Mouse (Mus musculus): ENCODE measurements at regions not wholly inside any gene's neighbourhood (a gene's known extent, or its start where the extent isn't known, plus 50 kb on each side); places are given as distances from the start of the nearest gene placed in this dataset.

- no peak for DNase-seq (ENCODE audit: low spot score in 2 of 2)
These were observed 263.5 kb upstream of the Sdk2 start for GRCm38 (mm10) chr11:114330316-114330715.

DNA sequence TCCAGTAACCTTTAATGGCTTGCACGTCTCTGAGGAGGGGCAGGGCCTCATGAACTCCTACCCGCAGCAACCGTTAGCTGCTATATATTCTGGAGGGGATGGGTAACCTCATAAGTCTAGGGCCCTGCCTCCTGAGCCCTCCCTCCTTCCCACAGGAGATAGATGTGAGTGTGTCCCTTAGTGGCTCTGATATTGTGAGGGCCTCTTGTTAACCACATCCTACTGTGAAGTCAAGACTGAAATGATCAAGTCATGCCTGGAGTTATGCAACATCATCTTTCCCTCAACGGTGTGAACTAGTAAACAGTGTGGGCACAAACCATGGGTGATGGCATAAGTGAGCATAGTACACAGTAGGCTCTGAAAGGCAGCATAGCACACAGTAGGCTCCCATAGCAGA, 255.8 kb upstream of the Sdk2 start:
- DNase-seq (ENCODE audit: low spot score in 2 of 2), result no peak

- DNase-seq (ENCODE audit: low spot score in 2 of 2), result no peak
These were observed 255.1 kb upstream of the Sdk2 start for GRCm38 (mm10) chr11:114321974-114322373.

- DNase-seq (ENCODE audit: low spot score in 2 of 2), result no peak
These were observed 254.7 kb upstream of the Sdk2 start for GRCm38 (mm10) chr11:114321527-114321926.

- no peak for DNase-seq (ENCODE audit: low spot score in 2 of 2)
These were observed 248.4 kb upstream of the Sdk2 start for GRCm38 (mm10) chr11:114315274-114315673.

GRCm38 (mm10) chr11:114313652-114314051, 246.8 kb upstream of the Sdk2 start:
- no peak for DNase-seq (ENCODE audit: low spot score in 2 of 2)

GRCm38 (mm10) chr11:114311640-114312039, 244.8 kb upstream of the Sdk2 start:
- DNase-seq (ENCODE audit: low spot score in 2 of 2), result no peak

DNA sequence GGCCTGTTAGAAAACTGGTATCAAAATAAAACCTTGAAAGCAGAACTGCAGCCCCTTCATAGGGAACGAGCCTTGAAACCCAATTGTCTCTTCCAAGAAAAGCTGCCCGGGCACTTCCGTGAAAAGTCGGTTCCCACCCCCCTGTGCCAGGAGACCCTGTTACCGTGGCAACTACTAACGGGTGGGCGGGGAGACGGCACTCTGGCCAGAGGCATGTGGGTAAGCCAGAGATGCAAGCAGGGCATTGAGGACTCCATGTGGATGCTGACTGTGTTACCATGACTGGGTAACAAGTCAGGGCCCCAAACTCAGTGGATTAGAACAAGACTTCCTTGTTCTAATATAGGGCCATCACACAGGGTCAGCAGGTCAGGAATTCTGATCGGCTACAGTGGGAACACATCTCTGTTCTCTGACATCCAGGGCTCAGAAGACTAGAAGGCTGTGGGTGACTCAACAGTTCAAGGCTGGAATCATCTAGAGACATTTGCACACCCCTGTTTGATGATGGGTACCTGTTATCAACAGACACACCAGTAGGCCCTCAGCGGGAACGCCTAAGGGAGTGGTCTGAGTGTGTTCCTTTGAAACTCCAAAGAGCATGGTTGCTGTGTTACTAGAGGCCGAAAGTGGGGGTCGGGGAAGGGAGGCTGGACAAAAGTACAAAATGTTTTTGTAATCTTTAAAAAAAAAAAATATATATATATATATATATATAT, 236.9 kb upstream of the Sdk2 start:
- no peak for DNase-seq (ENCODE audit: low spot score in 2 of 2)

DNA sequence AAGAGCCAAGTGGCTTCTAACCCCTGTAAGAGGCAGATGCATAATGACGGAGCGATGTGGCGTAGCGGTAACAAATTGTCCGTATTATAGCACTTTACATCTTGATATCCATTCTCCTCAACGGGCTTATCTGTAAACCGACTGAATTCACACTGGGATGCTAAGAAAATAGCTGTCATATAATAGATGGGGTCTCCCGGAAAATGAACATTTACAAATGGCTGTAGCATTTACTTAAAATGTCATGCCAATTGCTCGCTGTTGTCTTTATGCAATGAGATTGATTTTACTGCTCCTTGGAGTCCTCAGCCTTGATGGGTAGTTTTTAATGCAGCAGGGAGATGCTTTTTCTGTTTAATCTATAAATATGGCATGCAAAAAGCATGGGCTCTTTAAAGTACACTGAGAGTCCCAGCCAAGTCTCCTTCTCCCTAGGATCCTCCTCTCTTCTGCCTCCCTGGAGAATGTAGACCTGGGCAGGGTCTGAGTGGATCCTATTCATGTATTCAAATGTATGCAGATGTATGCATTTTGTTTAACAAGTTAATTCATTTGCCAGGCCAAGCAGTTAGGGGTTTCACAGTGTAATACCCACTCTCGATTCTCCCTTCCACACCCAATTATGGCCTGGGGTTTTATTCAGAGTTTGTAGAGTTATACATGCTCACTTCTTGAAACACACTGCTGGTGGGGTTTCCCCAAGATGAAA, 233.9 kb upstream of the Sdk2 start:
- DNase-seq (ENCODE audit: low spot score in 2 of 2), result no peak

- no peak for DNase-seq (ENCODE audit: low spot score in 2 of 2)
These were observed 230.0 kb upstream of the Sdk2 start for GRCm38 (mm10) chr11:114296816-114297334.

DNA sequence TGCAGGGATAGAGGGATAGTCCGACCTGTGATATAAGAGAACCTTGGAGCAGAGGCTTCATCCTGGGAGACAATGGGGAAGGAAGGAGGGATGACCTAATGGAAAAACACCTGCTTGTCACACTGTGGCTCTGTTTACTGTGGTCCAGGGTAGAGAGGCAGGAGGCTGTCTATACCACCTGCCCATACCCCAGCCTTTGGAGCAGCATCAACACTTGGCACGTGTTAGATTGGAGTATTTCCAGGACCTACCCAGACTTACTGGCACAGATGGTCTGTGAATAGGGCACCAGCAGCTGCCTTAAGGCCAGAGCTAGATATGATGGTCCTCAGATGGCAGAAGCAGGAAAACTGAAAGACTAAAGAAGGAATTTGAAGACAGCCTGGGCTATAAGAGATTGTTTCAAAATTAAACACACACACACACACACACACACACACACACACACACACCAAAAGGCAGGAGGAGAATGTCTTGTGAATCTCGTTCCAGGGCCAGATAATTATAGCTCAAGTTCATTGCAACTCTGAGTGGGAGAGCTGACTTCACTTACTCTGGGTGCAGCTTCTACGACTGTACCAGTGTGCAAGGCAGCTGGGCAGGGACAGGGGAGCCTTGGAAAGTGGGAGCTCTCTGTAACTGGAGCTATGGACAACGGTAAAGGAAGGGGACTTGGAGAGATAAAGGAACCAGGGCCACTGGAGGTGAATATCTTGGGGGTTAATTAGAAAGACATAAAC, 227.8 kb upstream of the Sdk2 start:
- no peak for DNase-seq (ENCODE audit: low spot score in 2 of 2)

- no peak for DNase-seq (ENCODE audit: low spot score in 2 of 2)
These were observed 224.4 kb upstream of the Sdk2 start for GRCm38 (mm10) chr11:114291258-114291657.

DNA sequence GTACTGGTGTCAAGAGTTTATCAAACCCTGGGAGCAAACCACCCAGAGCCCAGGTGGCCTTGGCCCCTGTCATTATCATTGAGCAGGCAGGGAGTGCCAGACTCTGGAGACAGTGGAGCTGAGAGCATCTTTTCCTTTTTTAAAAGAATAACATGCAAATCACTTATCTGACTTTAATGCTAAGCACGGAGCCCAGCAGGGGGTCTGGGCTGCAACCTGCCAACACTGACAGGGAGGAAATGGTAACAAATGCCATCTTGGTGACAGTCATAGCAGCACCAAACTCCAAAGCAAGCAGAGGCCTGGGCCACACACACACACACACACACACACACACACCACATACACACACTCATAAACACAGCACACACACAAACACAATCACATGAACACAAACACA, 223.1 kb upstream of the Sdk2 start:
- no peak for DNase-seq (ENCODE audit: low spot score in 2 of 2)

GRCm38 (mm10) chr11:114284820-114285666, 218.2 kb upstream of the Sdk2 start:
- DNase-seq (ENCODE audit: low spot score in 2 of 2), result no peak

GRCm38 (mm10) chr11:114283208-114283607, 216.4 kb upstream of the Sdk2 start:
- peak in 1 of 2 experiments; percentile 7 for DNase-seq (ENCODE audit: low spot score in 2 of 2)

DNA sequence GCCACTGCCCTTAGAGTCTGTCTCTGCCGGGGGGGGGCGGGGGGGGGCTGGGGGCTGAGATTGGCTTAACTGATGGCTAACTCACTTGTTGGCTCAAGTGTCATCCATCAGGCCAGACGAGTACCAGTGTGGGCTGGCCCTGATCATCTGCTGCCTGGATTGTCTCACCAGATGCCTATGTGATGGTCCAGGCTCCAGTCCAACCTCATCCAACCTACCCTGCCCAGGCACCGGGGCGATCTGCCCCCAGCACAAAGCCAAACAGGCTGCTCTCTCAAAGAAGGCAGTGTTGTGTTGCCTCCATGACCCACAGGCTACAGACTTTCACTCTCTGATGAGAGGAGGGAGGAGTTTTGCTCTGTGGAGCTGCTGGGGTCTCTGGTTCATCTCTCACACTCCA, 215.7 kb upstream of the Sdk2 start:
- no peak for DNase-seq (ENCODE audit: low spot score in 2 of 2)

DNA sequence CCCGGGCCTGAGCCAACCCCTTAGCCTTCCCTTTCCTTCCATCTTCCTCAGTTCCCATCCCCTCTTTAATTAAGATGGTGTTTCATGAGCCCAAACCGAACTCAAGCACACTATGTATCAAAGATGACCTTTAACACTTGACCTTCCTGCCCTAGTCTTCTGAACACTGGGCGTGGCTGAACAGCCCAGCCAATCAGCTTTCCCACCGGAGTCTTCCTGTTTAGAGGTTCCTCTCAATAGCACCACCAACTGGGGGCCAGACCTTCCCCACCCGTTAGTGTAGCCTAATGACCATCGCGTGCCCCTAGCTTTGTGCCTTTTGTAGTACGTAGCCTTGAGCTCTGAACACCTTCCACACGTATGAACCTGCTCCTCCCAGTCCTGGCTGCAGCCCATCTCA, 215.0 kb upstream of the Sdk2 start:
- no peak for DNase-seq (ENCODE audit: low spot score in 2 of 2)

DNA sequence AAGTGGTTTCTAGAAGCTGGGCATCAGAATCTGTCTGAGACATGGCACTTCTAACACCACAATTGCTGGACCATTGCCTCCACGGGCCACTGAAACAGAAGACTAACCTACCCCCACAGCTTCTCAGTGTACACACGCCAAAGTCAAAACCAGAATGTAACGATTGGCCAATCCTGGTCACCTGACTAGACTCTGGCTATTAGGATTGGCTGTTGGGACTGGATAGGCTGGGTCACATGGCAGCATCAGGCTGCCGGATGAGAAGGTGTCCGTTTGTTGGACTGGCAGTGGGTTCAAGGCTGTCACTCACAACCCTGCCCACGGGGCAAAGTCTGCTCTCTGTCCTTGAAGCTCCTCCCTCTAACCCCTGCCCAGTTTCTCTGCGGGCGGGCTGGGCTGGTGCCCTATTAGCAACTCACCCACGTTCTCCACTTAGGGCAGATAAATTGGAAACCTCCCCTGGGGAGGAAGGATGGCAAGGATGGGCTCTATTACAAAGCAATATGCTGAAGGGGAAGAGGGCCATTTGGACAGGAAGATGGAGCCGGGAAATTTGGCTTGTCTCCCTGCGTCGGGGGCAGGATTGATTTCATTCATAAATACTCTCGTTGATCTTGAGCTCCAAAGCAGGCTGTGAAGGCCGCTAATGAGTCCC, 214.3 kb upstream of the Sdk2 start:
- no peak for DNase-seq (ENCODE audit: low spot score in 2 of 2)

GRCm38 (mm10) chr11:114277513-114278304, 210.9 kb upstream of the Sdk2 start:
- no peak for DNase-seq (ENCODE audit: low spot score in 2 of 2)

GRCm38 (mm10) chr11:114270358-114271072, 203.7 kb upstream of the Sdk2 start:
- DNase-seq (ENCODE audit: low spot score in 2 of 2), result no peak

Data from heart, adult 9 months (tissue).